Mouse (Mus musculus): ENCODE results near the gene Tnnc1.

GRCm38 (mm10) chr14:31164067-31164466 is 44.0 kb upstream of the Tnnc1 start:
- TF ChIP-seq CTCF (IDR thresholded peaks at IDR 0.05; ENCODE audit: low read depth, low read length) (no peak), POLR2A (IDR thresholded peaks at IDR 0.05; ENCODE audit: extremely low read depth, insufficient read depth, low read length) (no peak)
